Mouse (Mus musculus): Measurements from ENCODE around the gene Trio. TPM values are rescaled to one million over a fixed set of nuclear protein-coding genes. Genes with fewer than 3 reads are reported as not detected.

Gene Trio
- polyA plus RNA-seq, 1 experiment from 2014 or later, result 103 TPM

- ATAC-seq (no peak), DNase-seq (ENCODE audit: low read depth, low spot score) (no peak)
- TF ChIP-seq CTCF (IDR thresholded peaks at IDR 0.05), result no peak
- no peaks in the 10 kb centered on the region for H3K27me3 ChIP-seq
- POLR2A ChIA-PET, result no interaction called here
- CTCF ChIA-PET, result no interaction called here
- in situ Hi-C loops (cut with MboI; ENCODE audit: low pct_unique_long_range_greater_than_20kb), result no loop called here
Observed at GRCm38 (mm10) chr15:27916204-27916603, 109.4 kb downstream of the Trio start.

GRCm38 (mm10) chr15:27913013-27913412 is 112.6 kb downstream of the Trio start:
- TF ChIP-seq CTCF (IDR thresholded peaks at IDR 0.05), result no peak
- no peak for ATAC-seq
- DNase-seq (ENCODE audit: low read depth, low spot score), result no peak
- ChIA-PET CTCF (interaction anchor here (1.0 to 1.5 kb wide), 3 partner anchors 8 to 154 kb away, joined by 3 read pairs; no protein-coding TSS in a partner anchor), POLR2A (interaction anchor here (0.7 kb wide), 1 partner anchor 14 kb away, joined by 3 read pairs; no protein-coding TSS in a partner anchor)
- no peaks in the 10 kb centered on the region for H3K27me3 ChIP-seq
- in situ Hi-C loops (cut with MboI; ENCODE audit: low pct_unique_long_range_greater_than_20kb), result no loop called here

- POLR2A ChIA-PET, result interaction anchor here (0.5 to 1.3 kb wide), 2 partner anchors 9 to 11 kb away, joined by 3 read pairs; no protein-coding TSS in a partner anchor
- in situ Hi-C loops (cut with MboI; ENCODE audit: low pct_unique_long_range_greater_than_20kb), result no loop called here
- no peak for DNase-seq (ENCODE audit: low read depth, low spot score)
- ATAC-seq, result no peak
- no peak for TF ChIP-seq CTCF (IDR thresholded peaks at IDR 0.05)
- H3K27me3 ChIP-seq, result no peaks in the 10 kb centered on the region
- CTCF ChIA-PET, result interaction anchor here (1.0 to 1.5 kb wide), 3 partner anchors 8 to 270 kb away, joined by 3 to 5 read pairs (median 4); partner anchors contain the start of gene Trio
Observed at GRCm38 (mm10) chr15:27911196-27911595, 114.5 kb downstream of the Trio start.

GRCm38 (mm10) chr15:27910179-27910578 is 115.5 kb downstream of the Trio start:
- DNase-seq (ENCODE audit: low read depth, low spot score), result no peak
- in situ Hi-C loops (cut with MboI; ENCODE audit: low pct_unique_long_range_greater_than_20kb), result no loop called here
- no peak for ATAC-seq
- no peak for TF ChIP-seq CTCF (IDR thresholded peaks at IDR 0.05)
- ChIA-PET CTCF (interaction anchor here (1.0 to 1.6 kb wide), 4 partner anchors 9 to 271 kb away, joined by 3 to 8 read pairs (median 4); partner anchors contain the start of gene Trio), POLR2A (interaction anchor here (0.6 to 1.3 kb wide), 2 partner anchors 10 to 87 kb away, joined by 3 read pairs; no protein-coding TSS in a partner anchor)
- no peaks in the 10 kb centered on the region for H3K27me3 ChIP-seq

GRCm38 (mm10) chr15:27907649-27908048 is 118.0 kb downstream of the Trio start:
- no peak for TF ChIP-seq CTCF (IDR thresholded peaks at IDR 0.05)
- DNase-seq (ENCODE audit: low read depth, low spot score) (no peak), ATAC-seq (no peak)
- no peaks in the 10 kb centered on the region for H3K27me3 ChIP-seq
- in situ Hi-C loops (cut with MboI; ENCODE audit: low pct_unique_long_range_greater_than_20kb), result no loop called here
- ChIA-PET CTCF (interaction anchor here (1.0 kb wide), 1 partner anchor 13 kb away, joined by 5 read pairs; no protein-coding TSS in a partner anchor), POLR2A (no interaction called here)

- no peak for TF ChIP-seq CTCF (IDR thresholded peaks at IDR 0.05)
- ATAC-seq, result no peak
- no peaks in the 10 kb centered on the region for H3K27me3 ChIP-seq
- no peak for DNase-seq (ENCODE audit: low read depth, low spot score)
- in situ Hi-C loops (cut with MboI; ENCODE audit: low pct_unique_long_range_greater_than_20kb), result no loop called here
- POLR2A ChIA-PET, result no interaction called here
- CTCF ChIA-PET, result interaction anchor here (2.0 kb wide), 1 partner anchor 12 kb away, joined by 6 read pairs; no protein-coding TSS in a partner anchor
Observed at GRCm38 (mm10) chr15:27906409-27906808, 119.2 kb downstream of the Trio start.

- ATAC-seq, result peak; percentile 3
- ChIA-PET POLR2A (interaction anchor here (0.9 to 1.4 kb wide), 2 partner anchors 117 to 121 kb away, joined by 3 read pairs; partner anchors contain the start of gene Trio), CTCF (interaction anchor here (0.8 to 2.0 kb wide), 4 partner anchors 8 to 21 kb away, joined by 3 to 6 read pairs (median 4); no protein-coding TSS in a partner anchor)
- no peaks in the 10 kb centered on the region for H3K27me3 ChIP-seq
- in situ Hi-C loops (cut with MboI; ENCODE audit: low pct_unique_long_range_greater_than_20kb), result no loop called here
- peak; percentile 80 for TF ChIP-seq CTCF (IDR thresholded peaks at IDR 0.05)
- DNase-seq (ENCODE audit: low read depth, low spot score), result no peak
Observed at GRCm38 (mm10) chr15:27905341-27905740, 120.3 kb downstream of the Trio start.

GRCm38 (mm10) chr15:27904346-27905005 is 121.2 kb downstream of the Trio start:
- ATAC-seq (peak; percentile 44), DNase-seq (ENCODE audit: low read depth, low spot score) (peak; percentile 80)
- no peak for TF ChIP-seq CTCF (IDR thresholded peaks at IDR 0.05)
- ChIA-PET POLR2A (interaction anchor here (0.9 to 1.4 kb wide), 2 partner anchors 118 to 121 kb away, joined by 3 read pairs; partner anchors contain the start of gene Trio), CTCF (interaction anchor here (0.9 to 2.0 kb wide), 3 partner anchors 9 to 20 kb away, joined by 3 to 6 read pairs (median 3); no protein-coding TSS in a partner anchor)
- in situ Hi-C loops (cut with MboI; ENCODE audit: low pct_unique_long_range_greater_than_20kb), result no loop called here
- H3K27me3 ChIP-seq, result no peaks in the 10 kb centered on the region

GRCm38 (mm10) chr15:27901200-27901599 is 124.4 kb downstream of the Trio start:
- POLR2A ChIA-PET, result interaction anchor here (1.4 kb wide), 1 partner anchor 10 kb away, joined by 3 read pairs; no protein-coding TSS in a partner anchor
- TF ChIP-seq CTCF (IDR thresholded peaks at IDR 0.05), result no peak
- no peaks in the 10 kb centered on the region for H3K27me3 ChIP-seq
- DNase-seq (ENCODE audit: low read depth, low spot score) (no peak), ATAC-seq (no peak)
- CTCF ChIA-PET, result interaction anchor here (1.0 to 1.7 kb wide), 2 partner anchors 11 to 19 kb away, joined by 3 to 6 read pairs; no protein-coding TSS in a partner anchor
- in situ Hi-C loops (cut with MboI; ENCODE audit: low pct_unique_long_range_greater_than_20kb), result no loop called here

GRCm38 (mm10) chr15:27898795-27899406 is 126.7 kb downstream of the Trio start:
- in situ Hi-C loops (cut with MboI; ENCODE audit: low pct_unique_long_range_greater_than_20kb), result no loop called here
- ChIA-PET CTCF (interaction anchor here (1.4 to 3.5 kb wide), 2 partner anchors 10 to 15 kb away, joined by 4 to 23 read pairs; no protein-coding TSS in a partner anchor), POLR2A (interaction anchor here (0.9 to 1.1 kb wide), 2 partner anchors 14 to 124 kb away, joined by 3 to 15 read pairs; no protein-coding TSS in a partner anchor)
- no peak for TF ChIP-seq CTCF (IDR thresholded peaks at IDR 0.05)
- no peak for DNase-seq (ENCODE audit: low read depth, low spot score)
- ATAC-seq, result peak; percentile 98
- no peaks in the 10 kb centered on the region for H3K27me3 ChIP-seq
